Mouse (Mus musculus) left cerebral cortex, adult 9 months (tissue): Measurements from ENCODE around the gene Prkg2.

ENCODE experiments used
- DNase-seq, 2 experiments: peaks; one replicate each; pipeline ENCODE4 v3.0.0; 2022; ENCODE audit warnings: low spot score in 2 of 2

Prkg2 gene

GRCm38 (mm10) chr5:98900926-98901325, 136.2 kb downstream of the Prkg2 start:
- DNase-seq, result no peak

GRCm38 (mm10) chr5:98897946-98898345, 139.2 kb downstream of the Prkg2 start:
- DNase-seq, result no peak

- DNase-seq, result peak in 1 of 2 experiments; percentile 21
These were observed 142.9 kb downstream of the Prkg2 start for GRCm38 (mm10) chr5:98894281-98894680.

- DNase-seq, result no peak
These were observed 146.6 kb downstream of the Prkg2 start for GRCm38 (mm10) chr5:98890544-98891050.

- DNase-seq, result no peak
These were observed 155.1 kb downstream of the Prkg2 start for GRCm38 (mm10) chr5:98882096-98882495.
